Mouse (Mus musculus): Measurements from ENCODE around the gene 2410004P03Rik. TPM values are rescaled to one million over a fixed set of nuclear protein-coding genes. Genes with fewer than 3 reads are reported as not detected.
"Not testable (repeated sequence)": the region's sequence is repeated elsewhere in the genome, so short reads cannot be mapped to it uniquely, and the experiment has no call there.

The 2410004P03Rik gene
- polyA plus RNA-seq, 1 experiment from 2014 or later, result 1.7 TPM

GRCm38 (mm10) chr12:17034671-17035070 is 23.1 kb upstream of the 2410004P03Rik start:
- Histone ChIP-seq H3K9ac (ENCODE audit: low read depth, low read length) (no peak overlapping the region), H3K4me3 (ENCODE audit: low read depth, low read length) (no peak overlapping the region), H3K4me2 (replicated peaks; ENCODE audit: low read depth, low read length) (no peak overlapping the region), H3K27me3 (ENCODE audit: control insufficient read depth, insufficient read depth, low read length) (no peaks in the 10 kb centered on the region), H3K36me3 (ENCODE audit: control insufficient read depth, insufficient read depth, low read length) (no peaks in the 10 kb centered on the region), H3K9me3 (ENCODE audit: control insufficient read depth, low read length) (no peaks in the 10 kb centered on the region), H3K27ac (ENCODE audit: low read depth, low read length) (no peak overlapping the region), H3K4me1 (replicated peaks; ENCODE audit: control insufficient read depth, insufficient read depth, low read length) (no peaks in the 10 kb centered on the region)
- ATAC-seq (ENCODE audit: low FRiP score) (no peak), DNase-seq (ENCODE audit: low spot score) (no peak)
- WGBS, result 86% methylated on average over 5 of the region's 5 CpGs

DNA sequence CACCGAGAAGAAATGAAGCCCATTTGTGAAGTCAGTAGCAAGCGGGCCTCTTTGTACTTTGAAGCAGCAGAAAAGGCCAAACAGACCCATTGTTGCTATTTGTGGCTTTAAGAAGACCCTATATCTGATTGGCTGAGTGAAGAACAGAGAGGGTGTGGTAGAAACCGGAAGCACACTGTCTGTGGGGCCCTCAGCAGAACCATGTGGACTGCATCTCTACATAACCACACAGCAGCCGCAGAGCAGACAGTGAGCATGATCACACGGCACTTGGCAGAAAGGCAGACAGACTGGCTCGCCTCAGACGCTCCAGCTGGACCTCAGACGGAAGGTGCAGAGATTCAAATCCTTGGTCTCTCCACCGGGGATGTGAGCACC is 21.9 kb upstream of the 2410004P03Rik start:
- H3K4me1 ChIP-seq (replicated peaks; ENCODE audit: control insufficient read depth, insufficient read depth, low read length), result no peaks in the 10 kb centered on the region
- WGBS, result 81% methylated on average over 9 of the region's 9 CpGs
- no peak overlapping the region for H3K4me2 ChIP-seq (replicated peaks; ENCODE audit: low read depth, low read length)
- H3K27ac ChIP-seq (ENCODE audit: low read depth, low read length), result no peak overlapping the region
- H3K9me3 ChIP-seq (ENCODE audit: control insufficient read depth, low read length), result no peaks in the 10 kb centered on the region
- no peaks in the 10 kb centered on the region for H3K27me3 ChIP-seq (ENCODE audit: control insufficient read depth, insufficient read depth, low read length)
- DNase-seq (ENCODE audit: low spot score), result no peak
- no peak overlapping the region for H3K4me3 ChIP-seq (ENCODE audit: low read depth, low read length)
- ATAC-seq (ENCODE audit: low FRiP score), result no peak; the same call in 1 of the 2 replicates
- no peak overlapping the region for H3K9ac ChIP-seq (ENCODE audit: low read depth, low read length)
- H3K36me3 ChIP-seq (ENCODE audit: control insufficient read depth, insufficient read depth, low read length), result no peaks in the 10 kb centered on the region

DNA sequence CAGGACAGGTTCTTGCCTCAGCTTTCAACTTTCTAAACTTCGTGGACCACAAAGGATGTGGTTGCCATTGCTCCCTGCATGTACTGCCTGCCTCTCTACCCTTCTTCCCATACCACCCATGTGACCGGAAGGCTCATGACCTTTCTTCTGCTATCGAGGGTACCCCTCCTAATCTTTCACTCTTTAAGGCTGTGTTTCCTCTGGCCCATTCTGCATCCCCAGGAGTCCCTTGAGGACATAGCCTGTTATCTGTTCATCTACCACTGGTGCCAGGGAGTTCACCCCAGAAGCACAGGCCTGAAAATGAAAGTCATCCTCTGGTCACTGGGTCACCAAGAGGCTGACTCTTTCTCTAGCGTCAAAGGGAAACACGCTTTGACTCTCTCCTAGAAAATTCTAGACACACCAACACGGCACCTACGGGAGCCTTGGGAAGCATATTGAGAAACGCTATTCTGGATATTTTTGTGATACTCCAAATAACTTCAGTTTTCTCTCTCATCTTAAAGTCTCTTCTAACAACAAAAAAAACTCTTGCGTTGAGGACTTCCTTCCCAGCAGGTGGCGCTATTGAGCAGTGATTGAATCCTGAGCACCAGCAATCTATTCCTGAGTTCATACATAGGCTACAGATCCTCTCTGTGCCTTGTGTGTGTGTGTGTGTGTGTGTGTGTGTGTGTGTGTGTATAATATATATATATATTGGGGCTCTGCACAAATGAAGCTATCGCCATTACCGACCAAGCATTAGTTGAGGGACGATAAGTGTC is 21.4 kb upstream of the 2410004P03Rik start:
- H3K9ac ChIP-seq (ENCODE audit: low read depth, low read length), result no peak overlapping the region
- ATAC-seq (ENCODE audit: low FRiP score), result peak; percentile 63; the same call in 1 of the 2 replicates
- peak; percentile 90 for DNase-seq (ENCODE audit: low spot score)
- 44% methylated on average over 13 of the region's 13 CpGs for WGBS
- no peaks in the 10 kb centered on the region for H3K4me1 ChIP-seq (replicated peaks; ENCODE audit: control insufficient read depth, insufficient read depth, low read length)
- H3K4me2 ChIP-seq (replicated peaks; ENCODE audit: low read depth, low read length), result no peak overlapping the region
- H3K4me3 ChIP-seq (ENCODE audit: low read depth, low read length), result no peak overlapping the region
- no peak overlapping the region for H3K27ac ChIP-seq (ENCODE audit: low read depth, low read length)
- H3K27me3 ChIP-seq (ENCODE audit: control insufficient read depth, insufficient read depth, low read length), result no peaks in the 10 kb centered on the region
- H3K36me3 ChIP-seq (ENCODE audit: control insufficient read depth, insufficient read depth, low read length), result no peaks in the 10 kb centered on the region
- no peaks in the 10 kb centered on the region for H3K9me3 ChIP-seq (ENCODE audit: control insufficient read depth, low read length)

DNA sequence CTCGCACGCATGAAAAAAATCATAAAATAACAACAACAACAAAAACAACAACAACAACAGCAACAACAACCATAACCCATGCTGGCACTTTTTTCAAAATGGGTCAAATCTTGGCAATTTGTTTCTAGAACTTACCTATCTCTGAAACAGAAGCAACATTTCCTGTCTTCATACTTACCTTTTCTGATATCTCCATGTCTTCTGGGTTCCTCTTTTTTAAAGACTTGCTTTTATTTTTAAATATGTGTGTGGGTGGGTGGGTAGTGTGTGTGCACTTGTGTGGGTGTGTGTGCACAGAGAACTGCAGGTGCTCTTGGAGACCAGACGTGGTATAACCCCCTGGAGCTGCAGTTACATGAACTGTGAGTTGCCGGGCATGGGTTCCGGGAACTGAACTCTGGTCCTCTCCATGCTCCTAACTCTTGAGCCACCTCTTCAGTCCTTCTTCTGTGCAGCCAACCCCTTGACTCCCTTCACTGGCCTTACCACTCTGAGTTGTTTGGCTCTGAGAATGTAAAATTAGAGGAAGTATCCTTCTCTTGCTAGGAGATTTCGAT is 13.1 kb upstream of the 2410004P03Rik start:
- Histone ChIP-seq H3K4me1 (replicated peaks; ENCODE audit: control insufficient read depth, insufficient read depth, low read length) (no peaks in the 10 kb centered on the region), H3K4me3 (ENCODE audit: low read depth, low read length) (no peak overlapping the region), H3K27ac (ENCODE audit: low read depth, low read length) (no peak overlapping the region), H3K36me3 (ENCODE audit: control insufficient read depth, insufficient read depth, low read length) (no peaks in the 10 kb centered on the region), H3K27me3 (ENCODE audit: control insufficient read depth, insufficient read depth, low read length) (no peaks in the 10 kb centered on the region), H3K4me2 (replicated peaks; ENCODE audit: low read depth, low read length) (no peak overlapping the region), H3K9me3 (ENCODE audit: control insufficient read depth, low read length) (no peaks in the 10 kb centered on the region), H3K9ac (ENCODE audit: low read depth, low read length) (no peak overlapping the region)
- DNase-seq (ENCODE audit: low spot score), result no peak
- ATAC-seq (ENCODE audit: low FRiP score), result no peak
- 94% methylated on average over 6 of the region's 6 CpGs for WGBS

DNA sequence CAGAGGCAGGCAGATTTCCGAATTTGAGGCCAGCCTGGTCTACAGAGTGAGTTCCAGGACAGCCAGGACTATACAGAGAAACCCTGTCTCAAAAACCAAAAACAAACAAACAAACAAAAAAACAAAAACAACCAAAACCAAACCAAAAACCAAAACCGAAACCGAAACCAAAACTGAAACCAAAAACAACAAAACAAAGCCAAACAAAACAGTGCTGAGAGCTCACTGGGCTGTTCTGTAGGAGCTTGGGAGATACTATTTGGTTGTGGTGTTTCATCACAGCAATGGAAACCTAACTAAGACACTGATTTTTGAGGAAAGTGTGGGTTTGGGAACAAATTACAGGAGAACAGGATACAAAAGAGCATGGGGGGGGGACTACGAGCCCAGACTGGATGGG is 10.6 kb upstream of the 2410004P03Rik start:
- Histone ChIP-seq H3K27ac (ENCODE audit: low read depth, low read length) (no peak overlapping the region), H3K27me3 (ENCODE audit: control insufficient read depth, insufficient read depth, low read length) (no peaks in the 10 kb centered on the region), H3K9ac (ENCODE audit: low read depth, low read length) (no peak overlapping the region), H3K4me1 (replicated peaks; ENCODE audit: control insufficient read depth, insufficient read depth, low read length) (no peaks in the 10 kb centered on the region), H3K4me3 (ENCODE audit: low read depth, low read length) (no peak overlapping the region), H3K9me3 (ENCODE audit: control insufficient read depth, low read length) (no peaks in the 10 kb centered on the region), H3K4me2 (replicated peaks; ENCODE audit: low read depth, low read length) (no peak overlapping the region), H3K36me3 (ENCODE audit: control insufficient read depth, insufficient read depth, low read length) (no peaks in the 10 kb centered on the region)
- DNase-seq (ENCODE audit: low spot score), result no peak
- no peak for ATAC-seq (ENCODE audit: low FRiP score)
- WGBS, result 81% methylated on average over 4 of the region's 4 CpGs

GRCm38 (mm10) chr12:17021125-17021524 is 9.6 kb upstream of the 2410004P03Rik start:
- H3K4me3 ChIP-seq (ENCODE audit: low read depth, low read length); H3K27me3 ChIP-seq (ENCODE audit: control insufficient read depth, insufficient read depth, low read length); H3K4me2 ChIP-seq (replicated peaks; ENCODE audit: low read depth, low read length); DNase-seq (ENCODE audit: low spot score); H3K27ac ChIP-seq (ENCODE audit: low read depth, low read length); H3K36me3 ChIP-seq (ENCODE audit: control insufficient read depth, insufficient read depth, low read length); H3K9ac ChIP-seq (ENCODE audit: low read depth, low read length); ATAC-seq (ENCODE audit: low FRiP score); H3K4me1 ChIP-seq (replicated peaks; ENCODE audit: control insufficient read depth, insufficient read depth, low read length); H3K9me3 ChIP-seq (ENCODE audit: control insufficient read depth, low read length): not testable (repeated sequence)
- WGBS, result 88% methylated on average over 4 of the region's 4 CpGs

DNA sequence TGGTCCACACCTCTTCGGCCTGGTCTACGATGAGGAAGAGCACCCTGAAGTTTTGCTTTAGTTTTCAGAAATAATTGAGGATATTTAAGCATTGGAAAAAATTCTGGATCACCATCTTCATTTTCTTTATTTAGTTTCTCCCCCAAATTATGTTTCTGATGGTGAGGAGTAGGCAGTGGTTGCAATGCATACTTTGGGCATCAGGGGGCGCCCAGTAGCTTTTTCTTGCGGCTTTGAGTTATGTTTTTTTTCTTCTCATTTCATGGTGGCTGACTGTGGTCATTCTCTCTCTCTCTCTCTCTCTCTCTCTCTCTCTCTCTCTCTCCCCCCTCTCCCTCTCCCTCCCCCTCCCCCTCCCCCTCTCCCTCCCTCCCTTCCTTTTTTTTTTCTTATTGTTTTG is 6.9 kb upstream of the 2410004P03Rik start:
- WGBS, result 34% methylated on average over 4 of the region's 4 CpGs
- no peaks in the 10 kb centered on the region for H3K27me3 ChIP-seq (ENCODE audit: control insufficient read depth, insufficient read depth, low read length)
- no peak overlapping the region for H3K4me3 ChIP-seq (ENCODE audit: low read depth, low read length)
- H3K9ac ChIP-seq (ENCODE audit: low read depth, low read length), result no peak overlapping the region
- H3K9me3 ChIP-seq (ENCODE audit: control insufficient read depth, low read length), result no peaks in the 10 kb centered on the region
- no peaks in the 10 kb centered on the region for H3K36me3 ChIP-seq (ENCODE audit: control insufficient read depth, insufficient read depth, low read length)
- H3K4me1 ChIP-seq (replicated peaks; ENCODE audit: control insufficient read depth, insufficient read depth, low read length), result no peaks in the 10 kb centered on the region
- ATAC-seq (ENCODE audit: low FRiP score) (no peak), DNase-seq (ENCODE audit: low spot score) (peak; percentile 83)
- no peak overlapping the region for H3K27ac ChIP-seq (ENCODE audit: low read depth, low read length)
- H3K4me2 ChIP-seq (replicated peaks; ENCODE audit: low read depth, low read length), result no peak overlapping the region

- Histone ChIP-seq H3K4me2 (replicated peaks; ENCODE audit: low read depth, low read length) (no peak overlapping the region), H3K9ac (ENCODE audit: low read depth, low read length) (no peak overlapping the region), H3K4me1 (replicated peaks; ENCODE audit: control insufficient read depth, insufficient read depth, low read length) (no peaks in the 10 kb centered on the region), H3K27me3 (ENCODE audit: control insufficient read depth, insufficient read depth, low read length) (no peaks in the 10 kb centered on the region), H3K36me3 (ENCODE audit: control insufficient read depth, insufficient read depth, low read length) (no peaks in the 10 kb centered on the region), H3K9me3 (ENCODE audit: control insufficient read depth, low read length) (no peaks in the 10 kb centered on the region), H3K27ac (ENCODE audit: low read depth, low read length) (no peak overlapping the region), H3K4me3 (ENCODE audit: low read depth, low read length) (no peak overlapping the region)
- no peak for DNase-seq (ENCODE audit: low spot score)
- 88% methylated on average over 2 of the region's 2 CpGs for WGBS
- ATAC-seq (ENCODE audit: low FRiP score), result no peak
Observed at GRCm38 (mm10) chr12:17015711-17016110, 4.2 kb upstream of the 2410004P03Rik start.
